Mouse (Mus musculus): Measurements from ENCODE around the gene Eid2. TPM values are rescaled to one million over a fixed set of nuclear protein-coding genes. Genes with fewer than 3 reads are reported as not detected.
A peak's percentile ranks its signal among the peaks of the same experiment; 100 is the strongest.
"Not testable (repeated sequence)": the region's sequence is repeated elsewhere in the genome, so short reads cannot be mapped to it uniquely, and the experiment has no call there.

The Eid2 gene
- 2.4 and 3.5 TPM in 2 replicates for polyA plus RNA-seq (2012; rRNA removed)

DNA sequence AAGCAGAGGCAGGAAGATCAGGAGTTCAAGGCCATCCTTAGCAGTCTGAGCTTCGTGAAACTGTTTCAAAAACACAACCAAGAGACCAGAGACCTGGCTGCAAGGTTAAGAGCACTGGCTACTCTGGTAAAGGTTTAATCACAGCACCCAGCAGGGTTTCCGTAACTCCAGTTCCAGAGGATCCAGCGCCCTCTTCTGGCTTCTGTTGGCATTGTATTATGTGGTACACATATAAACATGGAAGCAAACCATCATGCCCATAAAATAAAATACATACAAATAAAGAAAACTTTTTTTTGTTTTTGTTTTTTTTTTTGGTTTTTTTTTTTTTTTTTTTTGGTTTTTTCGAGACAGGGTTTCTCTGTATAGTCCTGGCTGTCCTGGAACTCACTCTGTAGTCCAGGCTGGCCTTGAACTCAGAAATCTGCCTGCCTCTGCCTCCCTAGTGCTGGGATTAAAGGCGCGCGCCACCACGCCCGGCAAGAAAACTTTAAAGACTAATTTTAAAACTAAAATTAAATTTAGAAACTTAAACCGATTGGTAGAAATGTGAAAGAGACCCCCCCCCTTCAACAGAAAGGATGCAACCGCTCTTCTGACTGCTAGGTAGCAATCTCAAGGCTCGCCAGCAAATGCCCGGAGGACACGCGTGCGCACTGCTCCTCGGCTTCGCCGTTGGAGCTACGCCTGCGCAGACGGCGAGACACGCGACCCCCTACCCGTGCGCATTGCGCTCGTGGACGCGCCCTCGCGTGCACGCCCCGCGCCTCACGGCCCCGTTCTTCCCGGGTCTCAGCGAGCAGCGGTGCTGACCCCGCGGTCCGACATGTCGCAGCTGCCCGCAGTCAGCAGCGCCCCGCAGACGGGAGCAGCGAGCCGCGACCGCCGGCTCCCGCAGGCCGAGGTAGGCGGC lies at the start of gene Eid2:
Gene Eid2, plus strand, starts transcription at position 753 of the 913 bp plus-strand sequence.
- no peak within 1 kb of the TSS; the same call in 1 of the 2 replicates for H3K27ac ChIP-seq (ENCODE audit: insufficient read depth, low read length)
- 8% methylated on average over 57 of the region's 57 CpGs for WGBS
- TF ChIP-seq POLR2A (IDR thresholded peaks at IDR 0.05; ENCODE audit: low read depth, low read length) (no peak), CTCF (IDR thresholded peaks at IDR 0.05; ENCODE audit: extremely low read depth, insufficient read depth, insufficient read length, insufficient replicate concordance) (no peak)
- peak in 1 of 2 experiments; percentile 39 for DNase-seq (ENCODE audit: low read depth in 1 of 2, low spot score in 2 of 2)
- no peaks in the 10 kb centered on the region for H3K36me3 ChIP-seq (ENCODE audit: control insufficient read depth, insufficient read depth, low read length)
- peak within 1 kb of the TSS; percentile 65; the same call in 1 of the 2 replicates for H3K4me3 ChIP-seq (ENCODE audit: extremely low read depth, insufficient read depth, insufficient read length)
- H3K4me1 ChIP-seq (ENCODE audit: control insufficient read depth, insufficient read depth, insufficient read length), result peaks cover 7% of the 10 kb centered on the region; the same call in 1 of the 2 replicates
- peaks cover 7% of the 10 kb centered on the region for H3K27me3 ChIP-seq (ENCODE audit: control insufficient read depth, insufficient read depth, low read length)

DNA sequence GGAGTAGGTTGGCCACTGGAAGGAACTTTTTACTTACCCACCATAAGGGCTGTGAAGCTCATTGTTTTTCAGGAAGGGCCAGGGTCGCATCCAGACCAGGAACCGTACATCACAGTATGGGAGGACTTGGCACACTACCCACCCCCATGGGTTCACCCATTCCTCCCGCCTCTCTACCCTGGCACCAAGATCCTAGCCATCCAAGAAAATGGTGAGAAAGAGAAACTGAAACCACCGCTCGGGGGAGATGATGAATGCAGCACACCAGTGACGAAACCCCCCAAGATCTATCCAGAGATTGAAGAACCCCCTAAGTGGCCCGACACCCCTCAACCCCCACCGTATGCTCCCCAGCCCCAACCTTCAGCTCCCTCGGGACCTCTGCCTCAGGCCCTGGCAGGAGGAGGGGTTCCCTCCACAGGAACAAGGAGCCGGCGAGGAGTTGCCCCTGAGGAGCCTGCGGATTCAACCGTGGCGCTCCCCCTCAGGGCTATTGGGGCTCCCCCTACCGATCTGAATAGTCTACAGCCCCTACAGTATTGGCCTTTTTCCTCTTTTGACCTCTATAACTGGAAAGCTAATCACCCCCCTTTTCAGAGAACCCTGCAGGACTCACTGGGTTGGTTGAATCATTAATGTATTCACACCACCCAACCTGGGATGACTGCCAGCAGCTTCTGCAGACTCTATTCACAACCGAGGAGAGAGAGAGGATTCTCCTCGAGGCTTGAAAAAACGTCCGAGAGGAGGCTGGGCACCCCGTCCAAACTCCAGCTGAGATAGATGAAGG lies 48.5 kb upstream of the Eid2 start:
- DNase-seq (ENCODE audit: low read depth in 1 of 2, low spot score in 2 of 2); H3K4me3 ChIP-seq (ENCODE audit: extremely low read depth, insufficient read depth, insufficient read length); H3K27ac ChIP-seq (ENCODE audit: insufficient read depth, low read length); H3K27me3 ChIP-seq (ENCODE audit: control insufficient read depth, insufficient read depth, low read length); H3K36me3 ChIP-seq (ENCODE audit: control insufficient read depth, insufficient read depth, low read length); H3K4me1 ChIP-seq (ENCODE audit: control insufficient read depth, insufficient read depth, insufficient read length): not testable (repeated sequence)
- WGBS, result 87% methylated on average over 20 of the region's 20 CpGs

DNA sequence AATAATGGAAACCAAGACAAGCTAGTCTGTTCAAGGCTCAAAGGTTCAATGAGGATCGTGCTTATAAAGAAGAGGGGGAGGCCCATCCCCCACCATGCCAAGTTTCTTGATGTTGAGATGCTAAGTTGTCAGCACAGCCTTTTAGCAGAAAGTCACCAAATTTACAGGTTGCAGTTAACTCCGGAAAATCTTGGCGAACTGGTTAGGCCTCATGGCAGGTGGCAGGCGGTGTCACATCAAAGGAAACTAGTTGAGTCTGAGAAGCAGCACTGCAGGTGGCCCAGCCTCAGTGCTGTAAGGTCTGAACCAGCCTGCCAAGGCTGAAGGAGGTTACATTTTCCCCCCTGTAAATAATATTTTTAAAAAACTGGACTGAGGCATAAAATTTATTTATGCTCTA lies 40.8 kb upstream of the Eid2 start:
- 84% methylated on average over 4 of the region's 4 CpGs for WGBS
- not testable (repeated sequence) for H3K4me3 ChIP-seq (ENCODE audit: extremely low read depth, insufficient read depth, insufficient read length); H3K4me1 ChIP-seq (ENCODE audit: control insufficient read depth, insufficient read depth, insufficient read length); H3K27me3 ChIP-seq (ENCODE audit: control insufficient read depth, insufficient read depth, low read length); DNase-seq (ENCODE audit: low read depth in 1 of 2, low spot score in 2 of 2); H3K27ac ChIP-seq (ENCODE audit: insufficient read depth, low read length); H3K36me3 ChIP-seq (ENCODE audit: control insufficient read depth, insufficient read depth, low read length)

DNA sequence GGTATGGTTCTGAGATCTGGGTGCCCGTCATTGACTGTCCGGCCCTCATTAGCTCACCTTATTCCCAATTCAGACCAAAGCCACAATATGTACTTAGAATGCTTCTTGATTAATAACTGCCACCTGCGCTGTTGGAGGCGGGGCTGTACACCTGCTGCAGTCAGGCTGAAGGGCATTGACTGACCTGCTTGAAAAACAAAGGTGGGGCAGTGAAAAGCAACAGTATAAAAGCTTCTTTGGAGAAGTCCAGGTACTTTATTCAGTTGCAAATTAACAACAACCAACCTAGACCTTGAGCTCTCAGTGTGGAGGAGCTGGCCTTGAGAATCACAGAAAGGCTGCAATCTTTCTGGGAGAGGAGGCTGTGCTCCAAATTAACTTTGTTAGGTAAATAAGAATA lies 40.3 kb upstream of the Eid2 start:
- not testable (repeated sequence) for H3K4me3 ChIP-seq (ENCODE audit: extremely low read depth, insufficient read depth, insufficient read length); DNase-seq (ENCODE audit: low read depth in 1 of 2, low spot score in 2 of 2); H3K27me3 ChIP-seq (ENCODE audit: control insufficient read depth, insufficient read depth, low read length); H3K36me3 ChIP-seq (ENCODE audit: control insufficient read depth, insufficient read depth, low read length); H3K27ac ChIP-seq (ENCODE audit: insufficient read depth, low read length); H3K4me1 ChIP-seq (ENCODE audit: control insufficient read depth, insufficient read depth, insufficient read length)
- WGBS, result 83% methylated on average over 4 of the region's 4 CpGs

DNA sequence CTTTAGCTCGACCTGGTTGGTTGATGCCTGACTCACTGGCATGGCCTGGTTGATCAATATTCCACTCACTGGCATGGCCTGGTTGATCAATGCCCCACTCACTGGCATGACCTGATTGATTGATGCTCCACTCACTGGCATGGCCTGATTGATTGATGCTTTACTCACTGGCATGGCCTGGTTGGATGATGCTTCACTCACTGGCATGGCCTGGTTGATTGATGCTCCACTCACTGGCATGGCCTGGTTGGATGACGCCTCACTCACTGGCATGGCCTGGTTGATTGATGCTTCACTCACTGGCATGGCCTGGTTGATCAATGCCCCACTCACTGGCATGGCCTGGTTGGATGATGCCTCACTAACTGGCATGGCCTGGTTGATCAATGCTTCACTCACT lies 23.7 kb upstream of the Eid2 start:
- H3K27me3 ChIP-seq (ENCODE audit: control insufficient read depth, insufficient read depth, low read length); H3K27ac ChIP-seq (ENCODE audit: insufficient read depth, low read length); DNase-seq (ENCODE audit: low read depth in 1 of 2, low spot score in 2 of 2); H3K36me3 ChIP-seq (ENCODE audit: control insufficient read depth, insufficient read depth, low read length); H3K4me3 ChIP-seq (ENCODE audit: extremely low read depth, insufficient read depth, insufficient read length); H3K4me1 ChIP-seq (ENCODE audit: control insufficient read depth, insufficient read depth, insufficient read length): not testable (repeated sequence)
- WGBS, result 64% methylated on average over 2 of the region's 2 CpGs

DNA sequence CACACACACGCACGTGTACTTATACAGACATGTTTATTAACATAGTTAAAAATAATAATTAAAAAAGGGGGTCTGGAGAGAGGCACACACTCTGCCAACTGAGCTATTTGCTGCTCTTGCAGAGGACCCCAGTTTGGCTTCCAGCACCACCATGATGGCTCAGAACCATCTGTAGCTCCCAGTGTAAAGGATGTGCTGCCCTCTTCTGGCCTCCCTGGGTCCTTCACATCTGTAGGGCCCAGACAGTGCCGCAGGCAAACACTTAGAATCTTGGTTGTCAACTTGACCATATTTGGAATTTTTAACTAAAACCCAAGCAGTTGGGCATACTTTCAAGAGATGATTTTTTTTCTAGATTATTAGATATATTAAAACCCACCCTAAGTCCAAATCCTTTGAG lies 18.7 kb upstream of the Eid2 start:
- 81% methylated on average over 3 of the region's 3 CpGs for WGBS
- no peaks in the 10 kb centered on the region for H3K4me1 ChIP-seq (ENCODE audit: control insufficient read depth, insufficient read depth, insufficient read length)
- H3K27ac ChIP-seq (ENCODE audit: insufficient read depth, low read length), result no peak overlapping the region
- DNase-seq (ENCODE audit: low read depth in 1 of 2, low spot score in 2 of 2), result no peak
- H3K36me3 ChIP-seq (ENCODE audit: control insufficient read depth, insufficient read depth, low read length), result no peaks in the 10 kb centered on the region
- H3K4me3 ChIP-seq (ENCODE audit: extremely low read depth, insufficient read depth, insufficient read length), result no peak overlapping the region
- TF ChIP-seq POLR2A (IDR thresholded peaks at IDR 0.05; ENCODE audit: low read depth, low read length) (no peak), CTCF (IDR thresholded peaks at IDR 0.05; ENCODE audit: extremely low read depth, insufficient read depth, insufficient read length, insufficient replicate concordance) (no peak)
- no peaks in the 10 kb centered on the region for H3K27me3 ChIP-seq (ENCODE audit: control insufficient read depth, insufficient read depth, low read length)

DNA sequence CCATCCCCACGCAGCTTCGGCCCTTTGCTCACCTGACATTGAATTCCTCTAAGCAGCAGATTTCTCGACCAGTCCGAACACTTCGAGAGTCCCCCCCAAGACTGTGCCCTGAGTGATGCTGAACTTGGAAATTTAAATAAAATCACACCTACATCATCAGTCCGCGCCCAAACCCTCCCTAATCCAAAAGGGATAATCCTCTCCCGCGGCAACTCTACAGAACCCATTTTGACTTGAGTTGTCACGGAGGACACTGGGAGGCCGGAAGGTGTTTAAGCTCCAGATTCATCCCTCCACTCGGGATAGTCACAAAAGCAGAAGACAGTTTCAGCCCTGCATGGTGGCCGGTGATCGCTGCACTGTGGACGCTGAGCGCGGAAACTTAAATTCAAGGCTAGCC lies 15.7 kb upstream of the Eid2 start:
- H3K4me3 ChIP-seq (ENCODE audit: extremely low read depth, insufficient read depth, insufficient read length), result no peak overlapping the region
- no peaks in the 10 kb centered on the region for H3K36me3 ChIP-seq (ENCODE audit: control insufficient read depth, insufficient read depth, low read length)
- no peak overlapping the region for H3K27ac ChIP-seq (ENCODE audit: insufficient read depth, low read length)
- no peaks in the 10 kb centered on the region for H3K27me3 ChIP-seq (ENCODE audit: control insufficient read depth, insufficient read depth, low read length)
- DNase-seq (ENCODE audit: low read depth in 1 of 2, low spot score in 2 of 2), result no peak
- WGBS, result 94% methylated on average over 17 of the region's 17 CpGs
- H3K4me1 ChIP-seq (ENCODE audit: control insufficient read depth, insufficient read depth, insufficient read length), result no peaks in the 10 kb centered on the region
- no peak for TF ChIP-seq CTCF (IDR thresholded peaks at IDR 0.05; ENCODE audit: extremely low read depth, insufficient read depth, insufficient read length, insufficient replicate concordance)
- TF ChIP-seq POLR2A (IDR thresholded peaks at IDR 0.05; ENCODE audit: low read depth, low read length), result no peak
